Mouse (Mus musculus): Measurements from ENCODE around the gene Cdk2ap2.

Gene Cdk2ap2

GRCm38 (mm10) chr19:4136463-4136862, 39.5 kb downstream of the Cdk2ap2 start:
- no peak for DNase-seq (ENCODE audit: low spot score in 2 of 2)

GRCm38 (mm10) chr19:4137913-4138312, 40.9 kb downstream of the Cdk2ap2 start:
- no peak for DNase-seq (ENCODE audit: low spot score in 2 of 2)

GRCm38 (mm10) chr19:4139446-4139845, 42.5 kb downstream of the Cdk2ap2 start, which contains the start of gene Gpr152:
Gene Gpr152 (plus strand): TSS chr19:4139787.
- no peak for DNase-seq (ENCODE audit: low spot score in 2 of 2)

GRCm38 (mm10) chr19:4140147-4140546, 43.2 kb downstream of the Cdk2ap2 start:
- DNase-seq (ENCODE audit: low spot score in 2 of 2): no peak

- no peak for DNase-seq (ENCODE audit: low spot score in 2 of 2)
Observed at GRCm38 (mm10) chr19:4142416-4143173, 45.6 kb downstream of the Cdk2ap2 start.

- DNase-seq (ENCODE audit: low spot score in 2 of 2): no peak
Observed at GRCm38 (mm10) chr19:4143759-4144268, 46.8 kb downstream of the Cdk2ap2 start, which contains the start of gene Cabp4. Gene Cabp4 (minus strand): TSS chr19:4144033.

- no peak for DNase-seq (ENCODE audit: low spot score in 2 of 2)
Observed at GRCm38 (mm10) chr19:4144550-4145498, 47.8 kb downstream of the Cdk2ap2 start.

- DNase-seq (ENCODE audit: low spot score in 2 of 2): no peak
Observed at GRCm38 (mm10) chr19:4145936-4146335, 49.0 kb downstream of the Cdk2ap2 start.

GRCm38 (mm10) chr19:4146366-4147021, 49.5 kb downstream of the Cdk2ap2 start:
- no peak for DNase-seq (ENCODE audit: low spot score in 2 of 2)

- no peak for DNase-seq (ENCODE audit: low spot score in 2 of 2)
Observed at GRCm38 (mm10) chr19:4147022-4147405, 50.0 kb downstream of the Cdk2ap2 start.

- DNase-seq (ENCODE audit: low spot score in 2 of 2): no peak
Observed at GRCm38 (mm10) chr19:4147782-4148490, 51.0 kb downstream of the Cdk2ap2 start.

GRCm38 (mm10) chr19:4148491-4148806, 51.5 kb downstream of the Cdk2ap2 start, which contains the start of gene Coro1b:
Gene Coro1b (plus strand): TSS chr19:4148619.
- peak; percentile 87 to 93 for DNase-seq (ENCODE audit: low spot score in 2 of 2)
